Mouse (Mus musculus): Measurements from ENCODE around the gene Gm609.
A peak's percentile ranks its signal among the peaks of the same experiment; 100 is the strongest.
"Not testable (repeated sequence)": the region's sequence is repeated elsewhere in the genome, so short reads cannot be mapped to it uniquely, and the experiment has no call there.

Gm609 gene

GRCm38 (mm10) chr16:45492927-45493326, at the start of gene Gm609:
Gene Gm609 (minus strand): TSS chr16:45492969.
- DNase-seq (ENCODE audit: low read depth, low spot score) = no peak
- Histone ChIP-seq H3K27me3 (ENCODE audit: control insufficient read depth, insufficient read depth, low read length, poor library complexity, severe bottlenecking) (no peaks in the 10 kb centered on the region), H3K36me3 (ENCODE audit: control insufficient read depth, insufficient read depth, low read length, poor library complexity, severe bottlenecking) (no peaks in the 10 kb centered on the region)

GRCm38 (mm10) chr16:45542108-45542507, 49.3 kb upstream of the Gm609 start:
- Histone ChIP-seq H3K27me3 (ENCODE audit: control insufficient read depth, insufficient read depth, low read length, poor library complexity, severe bottlenecking) (no peaks in the 10 kb centered on the region), H3K36me3 (ENCODE audit: control insufficient read depth, insufficient read depth, low read length, poor library complexity, severe bottlenecking) (no peaks in the 10 kb centered on the region)
- no peak for DNase-seq (ENCODE audit: low read depth, low spot score)

GRCm38 (mm10) chr16:45538342-45538741, 45.6 kb upstream of the Gm609 start:
- H3K27me3 ChIP-seq (ENCODE audit: control insufficient read depth, insufficient read depth, low read length, poor library complexity, severe bottlenecking) = not testable (repeated sequence)

GRCm38 (mm10) chr16:45535009-45535408, 42.2 kb upstream of the Gm609 start, which contains the start of gene Slc9c1:
Gene Slc9c1 (plus strand): TSS chr16:45535309.
- Histone ChIP-seq H3K27me3 (ENCODE audit: control insufficient read depth, insufficient read depth, low read length, poor library complexity, severe bottlenecking) (no peaks in the 10 kb centered on the region), H3K36me3 (ENCODE audit: control insufficient read depth, insufficient read depth, low read length, poor library complexity, severe bottlenecking) (no peaks in the 10 kb centered on the region)
- no peak for DNase-seq (ENCODE audit: low read depth, low spot score)

More at GRCm38 (mm10) chr16:45538342-45538741, 45.6 kb upstream of the Gm609 start:
- DNase-seq (ENCODE audit: low read depth, low spot score); H3K36me3 ChIP-seq (ENCODE audit: control insufficient read depth, insufficient read depth, low read length, poor library complexity, severe bottlenecking): not testable (repeated sequence)

GRCm38 (mm10) chr16:45531950-45532349, 39.2 kb upstream of the Gm609 start, which contains the start of gene Gm17783:
Gene Gm17783 (minus strand): TSS chr16:45532050.
- no peaks in the 10 kb centered on the region for H3K27me3 ChIP-seq (ENCODE audit: control insufficient read depth, insufficient read depth, low read length, poor library complexity, severe bottlenecking)
- no peak for DNase-seq (ENCODE audit: low read depth, low spot score)
- no peaks in the 10 kb centered on the region for H3K36me3 ChIP-seq (ENCODE audit: control insufficient read depth, insufficient read depth, low read length, poor library complexity, severe bottlenecking)

- DNase-seq (ENCODE audit: low read depth, low spot score) = no peak
- no peaks in the 10 kb centered on the region for H3K27me3 ChIP-seq (ENCODE audit: control insufficient read depth, insufficient read depth, low read length, poor library complexity, severe bottlenecking)
- no peaks in the 10 kb centered on the region for H3K36me3 ChIP-seq (ENCODE audit: control insufficient read depth, insufficient read depth, low read length, poor library complexity, severe bottlenecking)
These were observed 32.8 kb upstream of the Gm609 start for GRCm38 (mm10) chr16:45525551-45525950.

GRCm38 (mm10) chr16:45495326-45495725, 2.6 kb upstream of the Gm609 start:
- H3K36me3 ChIP-seq (ENCODE audit: control insufficient read depth, insufficient read depth, low read length, poor library complexity, severe bottlenecking) = no peaks in the 10 kb centered on the region
- H3K27me3 ChIP-seq (ENCODE audit: control insufficient read depth, insufficient read depth, low read length, poor library complexity, severe bottlenecking) = no peaks in the 10 kb centered on the region

GRCm38 (mm10) chr16:45476991-45477390, 15.8 kb downstream of the Gm609 start:
- no peak for DNase-seq (ENCODE audit: low read depth, low spot score)
- Histone ChIP-seq H3K27me3 (ENCODE audit: control insufficient read depth, insufficient read depth, low read length, poor library complexity, severe bottlenecking) (no peaks in the 10 kb centered on the region), H3K36me3 (ENCODE audit: control insufficient read depth, insufficient read depth, low read length, poor library complexity, severe bottlenecking) (no peaks in the 10 kb centered on the region)

More at GRCm38 (mm10) chr16:45495326-45495725, 2.6 kb upstream of the Gm609 start:
- DNase-seq (ENCODE audit: low read depth, low spot score) = no peak

GRCm38 (mm10) chr16:45471836-45472235, 20.9 kb downstream of the Gm609 start:
- H3K27me3 ChIP-seq (ENCODE audit: control insufficient read depth, insufficient read depth, low read length, poor library complexity, severe bottlenecking); H3K36me3 ChIP-seq (ENCODE audit: control insufficient read depth, insufficient read depth, low read length, poor library complexity, severe bottlenecking); DNase-seq (ENCODE audit: low read depth, low spot score): not testable (repeated sequence)

- H3K27me3 ChIP-seq (ENCODE audit: control insufficient read depth, insufficient read depth, low read length, poor library complexity, severe bottlenecking) = no peaks in the 10 kb centered on the region; the same call in 1 of the 2 replicates
- DNase-seq (ENCODE audit: low read depth, low spot score) = no peak
- no peaks in the 10 kb centered on the region for H3K36me3 ChIP-seq (ENCODE audit: control insufficient read depth, insufficient read depth, low read length, poor library complexity, severe bottlenecking)
These were observed 38.0 kb downstream of the Gm609 start for GRCm38 (mm10) chr16:45454762-45455161.

- Histone ChIP-seq H3K36me3 (ENCODE audit: control insufficient read depth, insufficient read depth, low read length, poor library complexity, severe bottlenecking) (no peaks in the 10 kb centered on the region), H3K27me3 (ENCODE audit: control insufficient read depth, insufficient read depth, low read length, poor library complexity, severe bottlenecking) (no peaks in the 10 kb centered on the region)
- DNase-seq (ENCODE audit: low read depth, low spot score) = peak; percentile 3
These were observed 55.5 kb downstream of the Gm609 start for GRCm38 (mm10) chr16:45437230-45437739.

- Histone ChIP-seq H3K27me3 (ENCODE audit: control insufficient read depth, insufficient read depth, low read length, poor library complexity, severe bottlenecking) (no peaks in the 10 kb centered on the region), H3K36me3 (ENCODE audit: control insufficient read depth, insufficient read depth, low read length, poor library complexity, severe bottlenecking) (no peaks in the 10 kb centered on the region)
- no peak for DNase-seq (ENCODE audit: low read depth, low spot score)
These were observed 57.2 kb downstream of the Gm609 start for GRCm38 (mm10) chr16:45435591-45435990.

GRCm38 (mm10) chr16:45427651-45428050, 65.1 kb downstream of the Gm609 start:
- H3K27me3 ChIP-seq (ENCODE audit: control insufficient read depth, insufficient read depth, low read length, poor library complexity, severe bottlenecking) = no peaks in the 10 kb centered on the region
- DNase-seq (ENCODE audit: low read depth, low spot score) = no peak
- no peaks in the 10 kb centered on the region for H3K36me3 ChIP-seq (ENCODE audit: control insufficient read depth, insufficient read depth, low read length, poor library complexity, severe bottlenecking)

- peak; percentile 80 for DNase-seq (ENCODE audit: low read depth, low spot score)
- no peaks in the 10 kb centered on the region for H3K27me3 ChIP-seq (ENCODE audit: control insufficient read depth, insufficient read depth, low read length, poor library complexity, severe bottlenecking)
- no peaks in the 10 kb centered on the region for H3K36me3 ChIP-seq (ENCODE audit: control insufficient read depth, insufficient read depth, low read length, poor library complexity, severe bottlenecking)
These were observed 79.3 kb downstream of the Gm609 start for GRCm38 (mm10) chr16:45413497-45413896.

- not testable (repeated sequence) for H3K27me3 ChIP-seq (ENCODE audit: control insufficient read depth, insufficient read depth, low read length, poor library complexity, severe bottlenecking); H3K36me3 ChIP-seq (ENCODE audit: control insufficient read depth, insufficient read depth, low read length, poor library complexity, severe bottlenecking); DNase-seq (ENCODE audit: low read depth, low spot score)
These were observed 83.7 kb downstream of the Gm609 start for GRCm38 (mm10) chr16:45409064-45409446.
